Mouse (Mus musculus) left cerebral cortex, adult 11 months (tissue): ENCODE measurements around the gene Pabpc4.

Source experiments
- DNase-seq: peaks from one replicate; pipeline ENCODE4 v3.0.0; 2022; ENCODE audit warnings: low spot score

Pabpc4 gene

GRCm38 (mm10) chr4:123343471-123343789 is 81.3 kb downstream of the Pabpc4 start:
- DNase-seq, result no peak
